Mouse (Mus musculus) heart, embryonic 16.5 days (tissue): ENCODE results near the gene Mif4gd. TPM values are rescaled to one million over a fixed set of nuclear protein-coding genes. Genes with fewer than 3 reads are reported as not detected.
A peak's percentile ranks its signal among the peaks of the same experiment; 100 is the strongest.

Experiments used
- ATAC-seq: fragments of 200-750 bp; cut with Nextera tagmentation; replicated peaks from 2 replicates; pipeline ENCODE4 v1.8.0; 2017; ENCODE audit warnings: moderate number of reproducible peaks; ENCODE audit not compliant: insufficient read depth, low FRiP score; ENCODE audit errors: extremely low read depth
- H3K27ac ChIP-seq: fragments of 300-500 bp; sonication (generic); 2 replicates; pipeline ENCODE4 v1.5.1; 2014; ENCODE audit warnings: mild to moderate bottlenecking, low read length, control low read depth, moderate library complexity
- H3K27me3 ChIP-seq: fragments of 300-500 bp; sonication (generic); 2 replicates; pipeline ENCODE4 v1.6.1; 2014; ENCODE audit warnings: low read length, mixed read lengths; ENCODE audit not compliant: control insufficient read depth, insufficient read depth
- H3K36me3 ChIP-seq: fragments of 300-500 bp; sonication (generic); 2 replicates; pipeline ENCODE4 v1.6.1; 2014; ENCODE audit not compliant: control insufficient read depth, insufficient read depth
- H3K4me1 ChIP-seq: fragments of 300-500 bp; sonication (generic); 2 replicates; pipeline ENCODE4 v1.6.1; 2014; ENCODE audit warnings: low read length, mixed read lengths; ENCODE audit not compliant: control insufficient read depth, insufficient read depth
- H3K4me2 ChIP-seq: fragments of 300-500 bp; sonication (generic); 2 replicates; pipeline ENCODE4 v1.6.1; 2014; ENCODE audit warnings: low read depth, mild to moderate bottlenecking, control low read depth, low read length
- H3K4me3 ChIP-seq: fragments of 300-500 bp; sonication (generic); 2 replicates; pipeline ENCODE4 v1.5.1; 2014; ENCODE audit warnings: mild to moderate bottlenecking, control low read depth, low read length
- H3K9ac ChIP-seq: fragments of 300-500 bp; sonication (generic); 2 replicates; pipeline ENCODE4 v1.6.1; 2014; ENCODE audit warnings: low read length, control low read depth
- H3K9me3 ChIP-seq: fragments of 300-500 bp; sonication (generic); replicated peaks from 2 replicates; pipeline ENCODE4 v1.6.1; 2016; ENCODE audit warnings: low read length; ENCODE audit not compliant: control insufficient read depth
- WGBS: fragments of 180-500 bp; shearing (Covaris S2); extraction: QIAGEN DNeasy Blood & Tissue Kit; methylation state at CpG from one replicate; pipeline ENCODE4 v1.1.7; 2014; 5-methylcytosine and 5-hydroxymethylcytosine counted together
- polyA plus RNA-seq: library from polyadenylated mRNA; unstranded; fragments of >200 nt; fragmentation: Nextera tagmentation; extraction: Ambion mirVana; gene quantifications from 2 replicates; pipeline ENCODE4 v1.2.1, GENCODE M21; 2015

The Mif4gd gene
- polyA plus RNA-seq, 1 experiment from 2014 or later, result 42.0 TPM

- no peaks in the 10 kb centered on the region for H3K9me3 ChIP-seq
- peak overlapping the region; percentile 91 for H3K27ac ChIP-seq
- H3K9ac ChIP-seq, result peak overlapping the region; percentile 99
- WGBS, result 4% methylated on average over 15 of the region's 15 CpGs
- peak overlapping the region; percentile 69 for H3K4me2 ChIP-seq
- ATAC-seq, result no peak
- peaks cover 18% of the 10 kb centered on the region for H3K36me3 ChIP-seq
- H3K27me3 ChIP-seq, result no peaks in the 10 kb centered on the region
- peak overlapping the region; percentile 94 for H3K4me3 ChIP-seq
- H3K4me1 ChIP-seq, result peaks cover 33% of the 10 kb centered on the region
Observed at GRCm38 (mm10) chr11:115603128-115603475, 9.7 kb downstream of the Mif4gd start.

- WGBS, result 51% methylated on average over 4 of the region's 4 CpGs
- H3K4me2 ChIP-seq, result no peak overlapping the region
- H3K27ac ChIP-seq, result no peak overlapping the region
- H3K9me3 ChIP-seq, result no peaks in the 10 kb centered on the region
- no peak overlapping the region for H3K4me3 ChIP-seq
- H3K27me3 ChIP-seq, result no peaks in the 10 kb centered on the region
- H3K36me3 ChIP-seq, result peaks cover 10% of the 10 kb centered on the region
- no peak overlapping the region for H3K9ac ChIP-seq
- ATAC-seq, result no peak
- peaks cover 33% of the 10 kb centered on the region for H3K4me1 ChIP-seq
Observed at GRCm38 (mm10) chr11:115601174-115601573, 11.6 kb downstream of the Mif4gd start.

GRCm38 (mm10) chr11:115600743-115601142, 12.0 kb downstream of the Mif4gd start:
- Histone ChIP-seq H3K4me1 (peaks cover 33% of the 10 kb centered on the region), H3K27ac (no peak overlapping the region), H3K4me3 (no peak overlapping the region), H3K27me3 (no peaks in the 10 kb centered on the region), H3K36me3 (peaks cover 9% of the 10 kb centered on the region; the same call in 1 of the 2 replicates), H3K4me2 (no peak overlapping the region), H3K9ac (no peak overlapping the region), H3K9me3 (no peaks in the 10 kb centered on the region)
- no peak for ATAC-seq
- WGBS, result 86% methylated on average over 15 of the region's 15 CpGs

- no peak overlapping the region for H3K27ac ChIP-seq
- no peak overlapping the region for H3K9ac ChIP-seq
- H3K36me3 ChIP-seq, result peaks cover 12% of the 10 kb centered on the region; the same call in 1 of the 2 replicates
Observed at GRCm38 (mm10) chr11:115599722-115600121, 13.0 kb downstream of the Mif4gd start.

GRCm38 (mm10) chr11:115598309-115598708, 14.5 kb downstream of the Mif4gd start:
- 91% methylated on average over 4 of the region's 4 CpGs for WGBS
- H3K27ac ChIP-seq, result no peak overlapping the region
- no peak for ATAC-seq
- no peak overlapping the region for H3K9ac ChIP-seq
- peaks cover 26% of the 10 kb centered on the region for H3K4me1 ChIP-seq
- H3K4me3 ChIP-seq, result no peak overlapping the region
- H3K36me3 ChIP-seq, result peaks cover 25% of the 10 kb centered on the region
- H3K4me2 ChIP-seq, result no peak overlapping the region
- H3K27me3 ChIP-seq, result no peaks in the 10 kb centered on the region
- H3K9me3 ChIP-seq, result no peaks in the 10 kb centered on the region

More at GRCm38 (mm10) chr11:115599722-115600121, 13.0 kb downstream of the Mif4gd start:
- no peak overlapping the region for H3K4me3 ChIP-seq
- H3K9me3 ChIP-seq, result no peaks in the 10 kb centered on the region
- peaks cover 28% of the 10 kb centered on the region for H3K4me1 ChIP-seq
- no peak for ATAC-seq
- 76% methylated on average over 7 of the region's 7 CpGs for WGBS
- H3K27me3 ChIP-seq, result no peaks in the 10 kb centered on the region
- H3K4me2 ChIP-seq, result no peak overlapping the region

GRCm38 (mm10) chr11:115595209-115595608, 17.6 kb downstream of the Mif4gd start:
- Histone ChIP-seq H3K9me3 (no peaks in the 10 kb centered on the region), H3K9ac (no peak overlapping the region), H3K4me3 (no peak overlapping the region), H3K36me3 (peaks cover 49% of the 10 kb centered on the region), H3K4me1 (no peaks in the 10 kb centered on the region), H3K4me2 (no peak overlapping the region), H3K27ac (no peak overlapping the region), H3K27me3 (no peaks in the 10 kb centered on the region)
- no peak for ATAC-seq
- 96% methylated on average over 3 of the region's 3 CpGs for WGBS

GRCm38 (mm10) chr11:115590526-115591075, 22.2 kb downstream of the Mif4gd start:
- WGBS, result 81% methylated on average over 2 of the region's 2 CpGs

GRCm38 (mm10) chr11:115587984-115588383, 24.8 kb downstream of the Mif4gd start:
- WGBS, result 82% methylated on average over 9 of the region's 9 CpGs
- Histone ChIP-seq H3K4me2 (no peak overlapping the region), H3K9me3 (no peaks in the 10 kb centered on the region), H3K27me3 (no peaks in the 10 kb centered on the region), H3K4me3 (no peak overlapping the region), H3K36me3 (peaks cover 86% of the 10 kb centered on the region), H3K9ac (no peak overlapping the region), H3K4me1 (no peaks in the 10 kb centered on the region), H3K27ac (no peak overlapping the region)
- ATAC-seq, result no peak

More at GRCm38 (mm10) chr11:115590526-115591075, 22.2 kb downstream of the Mif4gd start:
- Histone ChIP-seq H3K36me3 (peaks cover 81% of the 10 kb centered on the region), H3K4me3 (no peak overlapping the region), H3K27me3 (no peaks in the 10 kb centered on the region), H3K4me2 (no peak overlapping the region), H3K27ac (no peak overlapping the region), H3K9ac (no peak overlapping the region), H3K4me1 (no peaks in the 10 kb centered on the region), H3K9me3 (no peaks in the 10 kb centered on the region)
- no peak for ATAC-seq

- 81% methylated on average over 9 of the region's 9 CpGs for WGBS
- ATAC-seq, result no peak
- no peaks in the 10 kb centered on the region for H3K27me3 ChIP-seq
- no peaks in the 10 kb centered on the region for H3K4me1 ChIP-seq
- H3K27ac ChIP-seq, result no peak overlapping the region
- H3K4me2 ChIP-seq, result no peak overlapping the region
- no peaks in the 10 kb centered on the region for H3K9me3 ChIP-seq
- H3K4me3 ChIP-seq, result no peak overlapping the region
- H3K9ac ChIP-seq, result no peak overlapping the region
- peaks cover 89% of the 10 kb centered on the region for H3K36me3 ChIP-seq
Observed at GRCm38 (mm10) chr11:115586403-115586802, 26.4 kb downstream of the Mif4gd start.
